Mouse (Mus musculus) frontal cortex, adult 2 months (tissue): ENCODE data around the gene Mrgprb2. TPM values are rescaled to one million over a fixed set of nuclear protein-coding genes. Genes with fewer than 3 reads are reported as not detected.

Source experiments
- DNase-seq, 2 experiments: peaks; one replicate each; pipeline ENCODE4 v3.0.0; 2022; ENCODE audit warnings: low spot score in 1 of 2; ENCODE audit errors: extremely low spot score in 1 of 2
- polyA plus RNA-seq: library from polyadenylated mRNA; depleted of rRNA; stranded (reverse); fragments of >200 nt; gene quantifications from 2 replicates; pipeline ENCODE4 v1.2.3, GENCODE M21; 2012; rRNA removed

Mrgprb2 gene
- polyA plus RNA-seq, result not detected in 2 replicates

DNA sequence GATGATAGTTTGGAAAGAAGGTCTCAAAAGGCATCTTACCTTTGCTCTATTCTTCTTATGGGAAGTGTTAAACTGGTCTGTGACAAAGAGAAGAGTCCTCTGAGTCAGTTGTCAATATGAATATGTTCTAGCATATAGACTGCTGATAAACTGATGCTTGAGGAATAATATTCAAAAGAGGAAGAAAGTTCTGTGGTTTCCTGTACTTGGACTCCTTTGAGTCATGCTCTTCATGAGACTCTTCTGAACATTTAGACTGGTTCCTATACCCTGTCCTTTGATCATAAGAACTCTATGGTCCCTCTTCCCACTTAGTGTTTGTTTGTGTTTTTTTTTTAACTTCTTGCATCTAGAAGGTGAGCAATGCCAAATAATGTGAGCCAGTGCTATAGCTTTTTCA is at the start of gene Mrgprb2:
TSS of gene Mrgprb2 (minus strand) at position 101 of the 400 bp plus-strand sequence.
- DNase-seq, result no peak

Other genes with a start within 250 kb of the Mrgprb2 start
- gene Mrgprb8, start 169.6 kb downstream of the Mrgprb2 start, polyA plus RNA-seq, result not detected in 2 replicates
- not detected in 2 replicates for gene Mrgprb1, start 101.7 kb downstream of the Mrgprb2 start, polyA plus RNA-seq
- not detected in 2 replicates for gene Mrgprx2, start 58.8 kb downstream of the Mrgprb2 start, polyA plus RNA-seq
- gene Mrgprb3, start 85.7 kb upstream of the Mrgprb2 start, polyA plus RNA-seq, result not detected in 2 replicates
- 23.7 and 26.7 TPM in 2 replicates for gene Zdhhc13, start 230.9 kb upstream of the Mrgprb2 start, polyA plus RNA-seq